Mouse (Mus musculus): ENCODE measurements around the gene F11r.

DNA sequence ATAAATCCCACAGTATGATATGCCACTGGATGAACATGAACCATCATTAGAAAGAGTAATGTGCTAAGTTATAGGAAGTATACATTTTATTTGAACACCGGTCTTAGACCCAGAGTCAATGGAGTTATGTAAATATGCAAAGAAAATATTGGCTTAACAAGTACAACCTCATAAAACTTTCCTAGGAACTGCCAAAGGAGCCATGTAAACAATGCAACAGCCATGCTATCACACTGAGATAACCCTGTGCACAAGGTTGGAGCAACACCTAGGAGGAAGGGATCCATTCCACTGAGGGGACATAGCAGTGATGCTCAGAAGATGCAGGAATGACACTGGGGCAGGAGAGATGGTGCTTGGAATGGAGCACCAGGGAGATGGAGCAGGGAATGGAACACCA lies 76.4 kb downstream of the F11r start:
- TF ChIP-seq EP300 (IDR thresholded peaks at IDR 0.05; ENCODE audit: insufficient read depth, low read depth, low read length), result no peak
- TF ChIP-seq CTCF (IDR thresholded peaks at IDR 0.05), result no peak

Data from heart, adult 2 months (tissue).